Mouse (Mus musculus) kidney, adult 2 months (tissue): ENCODE data around the gene Acvr1b.

Experiments used
- CTCF ChIP-seq: fragments of 200-500 bp; conservative IDR thresholded peaks from 2 replicates; pipeline ENCODE4 v1.5.1; 2011; ENCODE audit warnings: low read depth, mild to moderate bottlenecking, control low read depth, low read length, moderate library complexity, mixed read lengths; ENCODE audit not compliant: insufficient read depth, insufficient read length
- POLR2A ChIP-seq: fragments of 200-500 bp; IDR thresholded peaks from one replicate; pipeline ENCODE4 v1.6.1; 2011; ENCODE audit warnings: low read depth, low read length, control low read depth

DNA sequence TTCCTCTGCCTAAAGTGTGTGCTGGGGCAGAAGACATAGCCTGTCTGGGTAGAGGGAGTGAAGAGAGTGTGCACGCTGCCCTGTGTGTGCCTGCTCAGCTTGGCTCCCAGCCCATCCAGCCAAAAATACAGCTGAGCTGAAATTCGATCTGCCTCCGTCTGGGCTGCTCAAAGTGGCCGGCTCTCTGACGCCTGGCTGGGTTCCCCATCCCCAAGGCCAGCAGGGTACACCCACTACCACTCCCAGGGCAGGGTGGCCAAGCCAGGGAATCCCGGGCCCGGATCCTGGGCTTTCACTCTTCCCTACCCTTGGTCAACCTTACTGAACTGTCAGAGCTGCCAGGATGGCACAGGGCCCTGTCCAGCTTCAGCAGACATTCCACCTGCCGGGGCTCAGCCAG, 30.4 kb upstream of the Acvr1b start:
- TF ChIP-seq POLR2A (no peak), CTCF (no peak)
